Mouse (Mus musculus) forebrain, embryonic 13.5 days (tissue): ENCODE measurements around the gene Apbb1. TPM values are rescaled to one million over a fixed set of nuclear protein-coding genes. Genes with fewer than 3 reads are reported as not detected.
A peak's percentile ranks its signal among the peaks of the same experiment; 100 is the strongest.

Experiments used
- ATAC-seq: fragments of 200-750 bp; cut with Nextera tagmentation; 2 replicates; pipeline ENCODE4 v1.8.0; 2017
- H3K27ac ChIP-seq: fragments of 300-500 bp; sonication (generic); 2 replicates; pipeline ENCODE4 v1.5.1; 2015; ENCODE audit warnings: inconsistent platforms, mild to moderate bottlenecking, moderate library complexity
- H3K27me3 ChIP-seq: fragments of 300-500 bp; sonication (generic); 2 replicates; pipeline ENCODE4 v1.6.1; 2015; ENCODE audit warnings: mild to moderate bottlenecking, inconsistent platforms
- H3K36me3 ChIP-seq: fragments of 300-500 bp; sonication (generic); 2 replicates; pipeline ENCODE4 v1.6.1; 2015; ENCODE audit warnings: mild to moderate bottlenecking, inconsistent platforms; ENCODE audit not compliant: poor library complexity, severe bottlenecking
- H3K4me1 ChIP-seq: fragments of 300-500 bp; sonication (generic); 2 replicates; pipeline ENCODE4 v1.6.1; 2015; ENCODE audit warnings: inconsistent platforms
- H3K4me2 ChIP-seq: fragments of 300-500 bp; sonication (generic); 2 replicates; pipeline ENCODE4 v1.6.1; 2015; ENCODE audit warnings: inconsistent platforms, mild to moderate bottlenecking, moderate library complexity
- H3K4me3 ChIP-seq: fragments of 300-500 bp; sonication (generic); 2 replicates; pipeline ENCODE4 v1.5.1; 2015; ENCODE audit warnings: mild to moderate bottlenecking, inconsistent platforms
- H3K9ac ChIP-seq: fragments of 300-500 bp; sonication (generic); 2 replicates; pipeline ENCODE4 v1.6.1; 2015; ENCODE audit warnings: mild to moderate bottlenecking, inconsistent platforms
- H3K9me3 ChIP-seq: fragments of 300-500 bp; sonication (generic); replicated peaks from 2 replicates; pipeline ENCODE4 v1.6.1; 2016; ENCODE audit warnings: inconsistent platforms
- WGBS: fragments of 180-500 bp; shearing (Covaris S2); methylation state at CpG from one replicate; pipeline ENCODE4 v1.1.7; 2015; 5-methylcytosine and 5-hydroxymethylcytosine counted together
- polyA plus RNA-seq: library from polyadenylated mRNA; unstranded; fragments of >200 nt; fragmentation: Nextera tagmentation; extraction: Ambion mirVana; gene quantifications from 2 replicates; pipeline ENCODE4 v1.2.1, GENCODE M21; 2015

Apbb1 gene
- polyA plus RNA-seq, 1 experiment from 2014 or later = 186 TPM

GRCm38 (mm10) chr7:105515178-105515577 is 66.3 kb downstream of the Apbb1 start:
- ATAC-seq = peak; percentile 54; the same call in 1 of the 2 replicates
- Histone ChIP-seq H3K4me3 (no peak overlapping the region), H3K9me3 (no peaks in the 10 kb centered on the region), H3K27me3 (no peaks in the 10 kb centered on the region), H3K27ac (no peak overlapping the region), H3K4me1 (peaks cover 3% of the 10 kb centered on the region; the same call in 1 of the 2 replicates), H3K4me2 (no peak overlapping the region), H3K36me3 (no peaks in the 10 kb centered on the region), H3K9ac (no peak overlapping the region)
- WGBS = 10% methylated on average over 5 of the region's 5 CpGs

GRCm38 (mm10) chr7:105514561-105514960 is 66.9 kb downstream of the Apbb1 start:
- no peaks in the 10 kb centered on the region for H3K36me3 ChIP-seq
- no peak overlapping the region for H3K9ac ChIP-seq
- no peak overlapping the region for H3K4me3 ChIP-seq
- H3K4me1 ChIP-seq = peaks cover 3% of the 10 kb centered on the region; the same call in 1 of the 2 replicates
- H3K27ac ChIP-seq = no peak overlapping the region
- no peaks in the 10 kb centered on the region for H3K9me3 ChIP-seq
- H3K4me2 ChIP-seq = no peak overlapping the region
- ATAC-seq = no peak; the same call in none of the 2 replicates
- no peaks in the 10 kb centered on the region for H3K27me3 ChIP-seq
- 56% methylated on average over 5 of the region's 5 CpGs for WGBS

- ATAC-seq = peak; percentile 67
- Histone ChIP-seq H3K27ac (no peak overlapping the region), H3K27me3 (no peaks in the 10 kb centered on the region), H3K9ac (no peak overlapping the region), H3K9me3 (no peaks in the 10 kb centered on the region), H3K4me1 (peaks cover 3% of the 10 kb centered on the region; the same call in 1 of the 2 replicates), H3K4me3 (no peak overlapping the region), H3K4me2 (no peak overlapping the region), H3K36me3 (no peaks in the 10 kb centered on the region)
- 63% methylated on average over 5 of the region's 5 CpGs for WGBS
Measured at GRCm38 (mm10) chr7:105513845-105514291, 67.6 kb downstream of the Apbb1 start.

DNA sequence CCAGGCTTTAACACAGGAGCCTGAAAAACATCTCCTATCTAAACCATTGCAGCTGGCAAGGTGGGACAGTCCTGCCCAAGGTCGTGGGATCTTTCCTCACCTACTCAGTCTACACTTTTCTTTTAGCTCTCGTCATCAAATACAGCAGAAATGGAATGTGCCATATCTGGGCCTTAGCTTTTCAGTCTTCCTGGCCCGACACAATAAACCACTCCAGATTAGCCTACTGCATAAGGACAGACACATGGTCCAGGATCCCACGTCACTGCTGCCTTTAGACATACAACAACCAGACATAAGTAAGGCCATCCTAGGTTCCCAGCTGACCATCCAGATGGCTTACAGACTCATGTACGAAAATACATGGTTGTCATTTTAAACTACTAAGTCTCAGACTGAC is 71.3 kb downstream of the Apbb1 start:
- Histone ChIP-seq H3K4me2 (no peak overlapping the region), H3K9me3 (no peaks in the 10 kb centered on the region), H3K4me3 (no peak overlapping the region), H3K4me1 (peaks cover 2% of the 10 kb centered on the region; the same call in 1 of the 2 replicates), H3K27ac (no peak overlapping the region), H3K27me3 (no peaks in the 10 kb centered on the region), H3K36me3 (no peaks in the 10 kb centered on the region), H3K9ac (no peak overlapping the region)
- no peak for ATAC-seq
- WGBS = 82% methylated on average over 5 of the region's 5 CpGs

Other genes starting within 250 kb of the Apbb1 start
- not detected in 2 replicates for gene Olfr690, start 247.5 kb downstream of the Apbb1 start, polyA plus RNA-seq
- gene Olfr691, start 239.4 kb downstream of the Apbb1 start, polyA plus RNA-seq = not detected in 2 replicates
- not detected in 2 replicates for gene Olfr692, start 213.4 kb downstream of the Apbb1 start, polyA plus RNA-seq
- not detected in 2 replicates for gene Gm5901, start 206.6 kb downstream of the Apbb1 start, polyA plus RNA-seq
- 44.9 and 45.5 TPM in 2 replicates for gene Fam160a2, start 181.6 kb downstream of the Apbb1 start, polyA plus RNA-seq
- gene Cnga4, start 177.1 kb downstream of the Apbb1 start, polyA plus RNA-seq = not detected in 2 replicates
- 0.21 and 0.57 TPM in 2 replicates for gene Cckbr, start 155.9 kb downstream of the Apbb1 start, polyA plus RNA-seq
- gene Cavin3, start 99.4 kb downstream of the Apbb1 start, polyA plus RNA-seq = 18.2 and 19.7 TPM in 2 replicates
- gene Smpd1, start 27.3 kb downstream of the Apbb1 start, polyA plus RNA-seq = 48.5 and 53.9 TPM in 2 replicates
- 0.26 TPM in 1 of 2 replicates, not detected in the other for gene Hpx, start 18.5 kb upstream of the Apbb1 start, polyA plus RNA-seq
- 45.0 and 51.6 TPM in 2 replicates for gene Trim3, start 51.9 kb upstream of the Apbb1 start, polyA plus RNA-seq
- gene Timm10b, start 58.4 kb upstream of the Apbb1 start, polyA plus RNA-seq = 154 and 163 TPM in 2 replicates
- gene Arfip2, start 58.8 kb upstream of the Apbb1 start, polyA plus RNA-seq = 76.1 and 76.4 TPM in 2 replicates
- gene Gm45799, start 58.9 kb upstream of the Apbb1 start, polyA plus RNA-seq = 7.7 and 17.8 TPM in 2 replicates
- 0.98 and 1.0 TPM in 2 replicates for gene Dnhd1, start 69.2 kb upstream of the Apbb1 start, polyA plus RNA-seq
- gene Ilk, start 154.9 kb upstream of the Apbb1 start, polyA plus RNA-seq = 179 and 185 TPM in 2 replicates
- 31.2 and 35.4 TPM in 2 replicates for gene Rrp8, start 155.7 kb upstream of the Apbb1 start, polyA plus RNA-seq
- gene Taf10, start 162.7 kb upstream of the Apbb1 start, polyA plus RNA-seq = 137 and 141 TPM in 2 replicates
- gene Tpp1, start 170.6 kb upstream of the Apbb1 start, polyA plus RNA-seq = 29.5 and 36.8 TPM in 2 replicates
- 16.5 and 18.8 TPM in 2 replicates for gene Dchs1, start 206.0 kb upstream of the Apbb1 start, polyA plus RNA-seq
- 244 and 255 TPM in 2 replicates for gene Mrpl17, start 229.4 kb upstream of the Apbb1 start, polyA plus RNA-seq